Mouse (Mus musculus): ENCODE measurements at regions not wholly inside any gene's neighbourhood (a gene's known extent, or its start where the extent isn't known, plus 50 kb on each side); places are given as distances from the start of the nearest gene placed in this dataset.
"Not testable (repeated sequence)": the region's sequence is repeated elsewhere in the genome, so short reads cannot be mapped to it uniquely, and the experiment has no call there.

DNA sequence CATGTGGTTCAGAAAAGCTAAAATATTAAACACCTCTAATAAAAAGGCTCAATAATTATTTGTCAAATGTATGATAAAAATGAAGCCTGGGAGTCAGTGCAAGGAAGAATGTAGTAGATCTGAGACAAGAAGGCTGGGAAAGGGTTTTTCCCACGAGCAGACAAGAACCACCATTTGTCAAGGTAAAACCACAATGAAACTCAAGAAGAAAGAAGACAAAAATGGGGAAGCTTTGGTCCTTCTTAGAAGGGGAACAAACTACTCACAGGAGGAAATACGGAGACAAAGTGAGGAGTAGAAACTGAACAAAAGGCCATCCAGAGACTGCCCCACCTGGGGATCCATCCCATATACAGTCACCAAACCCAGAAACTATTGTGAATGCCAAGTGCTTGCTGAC lies 420.0 kb downstream of the Hs3st1 start:
- DNase-seq: no peak

DNA sequence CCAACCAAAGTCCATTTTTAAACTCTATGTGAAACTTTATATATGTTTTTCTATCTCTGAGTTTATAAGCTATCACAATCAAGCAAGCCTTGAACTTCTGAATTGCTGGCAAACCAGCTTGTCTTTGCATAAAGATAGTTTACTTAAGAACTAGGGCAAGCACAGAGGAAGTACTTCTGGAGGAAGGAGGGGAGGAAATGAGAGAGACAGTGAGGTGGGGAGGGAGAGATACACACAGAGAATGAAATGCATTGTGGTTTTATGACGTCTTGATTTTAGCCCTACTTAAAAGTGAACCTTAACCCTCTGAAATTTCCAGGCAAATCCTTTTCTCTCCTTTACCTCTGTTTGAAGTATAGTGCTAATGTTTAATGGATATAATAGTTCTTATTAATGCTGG lies 421.0 kb downstream of the Hs3st1 start:
- DNase-seq: no peak

GRCm38 (mm10) chr5:39325399-39325798 lies 429.9 kb downstream of the Hs3st1 start:
- no peak for DNase-seq

GRCm38 (mm10) chr5:39316478-39316877 lies 438.8 kb downstream of the Hs3st1 start:
- no peak for DNase-seq

- no peak for DNase-seq
These were observed 434.6 kb upstream of the Clnk start for GRCm38 (mm10) chr5:39311211-39311610.

DNA sequence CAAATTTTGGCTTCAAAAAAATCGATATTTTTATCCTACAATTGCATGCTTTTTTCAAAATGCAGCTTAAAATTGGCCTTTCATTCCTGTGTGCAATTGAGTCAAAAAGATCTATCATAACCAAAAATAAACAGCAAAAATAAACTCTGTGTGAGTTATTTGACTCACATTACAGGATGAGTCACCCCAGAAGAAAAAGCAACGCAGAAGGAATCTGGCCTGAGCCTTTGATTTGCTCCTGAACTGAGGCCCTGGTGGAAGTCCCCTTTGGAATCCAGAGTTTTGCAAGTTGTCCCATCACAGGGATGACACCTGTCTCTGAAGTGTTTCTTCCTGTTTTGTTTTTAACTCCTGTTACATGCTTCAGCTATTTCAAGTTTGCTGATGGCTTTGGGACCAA lies 429.2 kb upstream of the Clnk start:
- DNase-seq: no peak

GRCm38 (mm10) chr5:39292849-39293248 lies 416.2 kb upstream of the Clnk start:
- no peak for DNase-seq

GRCm38 (mm10) chr5:39281021-39281420 lies 404.4 kb upstream of the Clnk start:
- no peak for DNase-seq

DNA sequence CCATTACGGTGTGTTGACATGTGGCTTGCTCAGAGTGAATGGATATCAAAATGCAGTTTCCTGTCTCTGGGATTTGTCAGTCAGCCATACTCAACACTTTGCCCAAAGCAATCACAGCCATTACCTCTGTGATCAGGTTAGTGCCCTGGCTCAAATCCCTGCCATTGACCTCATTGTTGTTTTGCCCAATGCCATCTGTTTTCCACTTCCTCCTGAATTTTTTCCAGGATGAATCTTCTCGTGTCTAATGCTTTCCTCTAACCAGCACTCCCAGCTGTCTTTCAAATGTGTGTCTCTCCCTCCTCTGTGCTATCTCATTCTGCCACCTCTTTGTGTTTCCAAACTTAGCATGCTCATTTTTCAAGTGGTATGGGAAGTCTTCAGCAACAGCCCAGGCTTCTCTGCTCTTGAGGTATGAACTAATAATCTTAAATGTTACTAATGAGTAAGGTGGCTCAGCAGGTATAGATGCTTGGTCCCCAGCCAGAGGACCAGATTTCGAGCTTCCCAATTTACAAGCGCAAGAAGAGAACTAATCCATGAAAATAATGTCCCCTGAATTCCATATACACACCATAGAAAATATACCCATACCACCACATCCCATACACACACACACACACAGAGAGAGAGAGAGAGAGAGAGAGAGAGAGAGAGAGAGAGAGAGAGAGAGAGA lies 397.2 kb upstream of the Clnk start:
- no peak for DNase-seq

- no peak for DNase-seq
These were observed 390.5 kb upstream of the Clnk start for GRCm38 (mm10) chr5:39267106-39267505.

GRCm38 (mm10) chr5:39260721-39261190 lies 384.1 kb upstream of the Clnk start:
- DNase-seq: no peak

GRCm38 (mm10) chr5:39257745-39258144 lies 381.1 kb upstream of the Clnk start:
- DNase-seq: no peak

DNA sequence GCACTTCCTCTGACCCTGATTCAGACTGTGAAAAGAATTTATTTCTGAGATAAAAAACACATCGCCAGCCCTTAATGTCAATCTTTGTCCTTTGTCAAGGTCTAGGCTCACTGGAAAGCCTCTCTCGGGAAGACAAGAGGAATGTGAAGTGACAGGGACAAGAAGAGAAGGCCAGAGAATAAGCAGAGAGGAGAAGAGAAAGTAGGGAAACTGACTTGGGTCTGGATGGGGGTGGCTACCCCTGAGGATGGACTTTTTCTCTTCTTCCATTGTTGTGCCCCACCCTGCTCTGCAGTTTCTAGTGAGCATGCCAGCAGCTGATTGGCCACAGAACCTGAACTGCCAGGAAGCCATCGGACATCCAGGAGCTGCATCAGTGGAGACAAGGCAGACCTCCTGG lies 375.6 kb upstream of the Clnk start:
- no peak for DNase-seq

DNA sequence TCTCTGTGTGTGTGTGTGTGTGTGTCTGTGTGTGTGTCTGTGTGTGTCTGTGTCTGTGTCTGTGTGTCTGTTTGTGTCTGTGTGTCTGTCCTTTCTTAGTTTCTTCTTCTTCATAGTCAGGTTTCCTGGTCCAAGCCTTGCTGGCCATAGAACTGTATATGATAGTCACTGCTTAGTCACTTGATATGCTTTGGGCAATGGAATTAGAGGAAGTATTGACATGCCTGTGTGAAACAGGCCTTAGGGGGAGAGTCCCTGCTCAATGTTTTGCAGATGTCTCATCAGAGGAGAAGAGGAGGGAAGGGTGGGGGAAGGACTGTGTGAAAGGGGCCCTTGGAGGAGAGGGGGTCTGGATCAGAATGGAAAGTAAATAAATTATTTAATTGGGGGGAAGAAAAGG lies 374.4 kb upstream of the Clnk start:
- DNase-seq: no peak

DNA sequence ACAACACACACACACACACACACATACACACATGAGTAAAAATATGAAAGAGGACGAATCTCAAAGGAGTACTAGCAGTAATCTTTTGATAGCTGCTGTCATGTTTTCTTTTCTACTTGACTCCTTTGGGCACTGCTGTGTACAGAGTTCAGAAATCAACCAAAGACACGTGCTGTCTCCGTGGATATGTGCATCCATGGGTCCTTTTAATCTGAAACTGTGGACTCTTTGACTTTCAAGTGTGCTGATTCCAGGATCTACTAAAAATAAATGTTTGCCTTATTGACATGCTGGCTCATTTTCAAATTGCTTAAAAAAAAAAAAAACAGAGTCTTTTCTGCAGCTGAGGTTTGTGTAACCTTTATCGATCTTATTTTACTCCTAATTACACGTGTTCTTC lies 343.1 kb upstream of the Clnk start:
- DNase-seq: no peak

DNA sequence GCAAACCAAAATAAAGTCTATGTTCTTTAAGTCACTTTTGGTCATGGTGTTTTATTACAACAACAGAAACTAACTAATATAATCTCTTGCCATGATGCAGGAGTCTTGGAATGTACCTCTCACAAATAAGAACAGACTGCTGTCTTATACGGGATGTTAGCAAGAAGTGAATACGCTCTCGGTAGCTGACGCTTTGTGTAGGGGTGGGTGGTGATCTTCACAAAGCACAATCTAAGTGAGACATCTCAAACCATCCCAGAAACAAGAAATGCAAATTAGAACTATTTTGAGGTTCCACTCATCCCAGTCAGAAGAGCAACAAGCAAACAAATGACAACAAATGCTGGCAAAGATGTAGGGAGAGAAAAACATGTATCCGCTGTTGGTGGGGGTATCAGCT lies 339.7 kb upstream of the Clnk start:
- no peak for DNase-seq

DNA sequence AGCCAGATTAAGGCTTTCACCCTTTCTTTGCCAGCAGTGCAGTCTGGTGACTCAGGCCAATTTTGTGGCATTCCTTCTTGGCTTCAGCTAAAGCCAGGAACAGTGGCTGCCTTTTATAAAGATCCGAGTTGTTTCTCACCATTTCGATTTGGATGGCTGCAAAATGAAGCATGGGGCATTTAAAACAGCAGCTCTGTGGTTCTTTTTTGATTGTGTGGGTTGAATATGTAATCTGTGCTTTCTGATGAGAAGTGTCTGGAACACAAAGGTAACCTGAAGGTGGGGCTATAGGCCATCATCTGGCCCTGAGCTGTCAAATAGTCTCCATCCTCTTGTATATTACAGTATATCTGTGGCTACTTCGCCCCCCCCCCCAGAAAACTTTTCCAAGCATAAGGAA lies 338.4 kb upstream of the Clnk start:
- DNase-seq: no peak

- no peak for DNase-seq
These were observed 335.9 kb upstream of the Clnk start for GRCm38 (mm10) chr5:39212550-39212949.

DNA sequence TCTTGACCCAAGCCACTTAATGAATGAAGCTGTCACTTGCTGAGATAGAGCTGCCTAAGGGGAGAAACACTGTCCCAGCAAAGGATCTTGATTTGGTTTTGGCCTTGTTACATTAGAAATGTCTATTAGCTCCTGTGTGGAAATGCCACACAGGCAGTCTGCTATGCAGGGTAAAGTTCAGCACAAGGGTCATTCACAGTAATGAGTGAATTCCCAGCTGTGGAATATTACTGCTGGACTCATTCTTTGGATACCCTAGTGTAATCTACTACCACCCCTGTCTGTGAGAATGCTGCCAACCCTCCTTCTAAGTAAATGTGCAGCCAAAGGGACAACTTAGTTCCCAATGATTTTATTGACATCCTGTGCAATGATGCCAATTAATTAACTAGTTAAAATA lies 322.2 kb upstream of the Clnk start:
- no peak for DNase-seq

DNA sequence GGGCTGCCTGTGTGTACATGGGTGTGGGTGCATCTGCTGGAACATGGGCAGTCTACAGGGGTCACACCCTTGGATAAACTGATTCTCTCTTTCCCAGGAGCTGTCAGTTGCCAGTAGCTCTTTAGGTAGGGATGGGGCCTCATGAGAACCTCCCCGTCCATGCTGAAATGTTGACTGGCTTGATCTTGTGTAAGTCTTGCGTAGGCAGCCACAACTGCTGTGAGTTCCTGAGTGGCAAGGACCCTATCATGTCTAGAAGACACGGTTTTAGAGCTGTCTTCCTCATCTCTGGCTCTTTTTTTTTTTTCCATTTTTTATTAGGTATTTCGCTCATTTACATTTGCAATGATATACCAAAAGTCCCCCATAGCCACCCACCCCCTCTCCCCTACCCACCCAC lies 314.5 kb upstream of the Clnk start:
- not testable (repeated sequence) for DNase-seq

DNA sequence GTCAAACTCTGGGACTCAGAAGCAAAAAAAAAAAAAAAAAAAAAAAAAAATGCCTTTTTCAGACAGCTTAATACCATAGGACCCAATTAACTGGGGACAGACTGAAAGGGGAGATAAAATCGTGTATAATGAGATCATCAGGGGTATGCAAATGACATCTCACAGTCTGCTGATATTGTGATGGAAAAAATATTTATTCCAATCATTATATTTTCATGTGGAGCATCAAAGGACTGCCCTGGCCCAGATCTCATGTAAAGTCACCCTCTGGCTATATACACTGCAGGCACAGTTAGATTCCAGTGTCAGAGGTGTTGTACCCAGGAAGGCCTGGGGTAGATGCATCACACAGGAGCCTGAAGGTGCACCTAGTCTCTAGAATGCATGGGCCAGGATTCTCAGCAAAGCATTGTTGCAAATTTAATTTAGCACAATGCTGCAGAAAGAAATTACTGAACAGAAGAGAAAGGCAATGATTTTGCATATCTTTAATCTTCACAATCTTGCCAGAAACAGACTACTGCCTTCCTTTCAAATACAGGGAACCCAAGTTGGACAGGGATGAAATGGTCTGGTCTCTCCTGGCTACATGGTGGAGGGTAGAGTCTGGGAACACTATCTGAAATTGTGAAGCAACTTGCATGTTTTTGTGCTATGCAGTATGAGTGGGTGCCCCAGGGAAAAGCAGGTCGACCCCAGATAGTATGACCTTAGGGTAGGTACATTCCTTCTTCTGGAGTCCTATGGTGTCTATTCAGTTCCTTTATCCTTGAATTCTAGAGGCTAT lies 305.2 kb upstream of the Clnk start:
- DNase-seq: no peak

- DNase-seq: no peak
These were observed 304.4 kb upstream of the Clnk start for GRCm38 (mm10) chr5:39181028-39181427.

- no peak for DNase-seq
These were observed 301.3 kb upstream of the Clnk start for GRCm38 (mm10) chr5:39177891-39178290.

DNA sequence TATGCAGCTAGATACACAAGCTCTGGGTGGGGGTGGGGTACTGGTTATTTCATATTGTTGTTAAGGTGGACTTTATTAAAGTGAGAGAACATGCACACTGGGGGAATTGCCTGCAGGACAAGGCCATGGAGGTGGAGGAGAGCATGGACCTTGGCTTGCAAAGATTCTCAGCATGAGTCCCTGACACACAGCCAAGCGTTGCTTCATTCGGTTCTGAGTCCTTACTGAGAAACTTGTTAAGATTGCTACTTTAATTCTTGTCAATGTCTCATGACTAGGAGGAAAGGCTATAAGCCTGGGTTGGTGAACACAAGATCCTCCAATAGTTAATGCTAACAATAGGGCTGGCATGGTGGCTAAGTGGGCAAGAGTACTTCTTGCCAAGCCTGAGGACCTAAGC lies 300.3 kb upstream of the Clnk start:
- DNase-seq: no peak

- DNase-seq: no peak
These were observed 296.9 kb upstream of the Clnk start for GRCm38 (mm10) chr5:39173491-39173890.

All from right cerebral cortex, postnatal 4 days (tissue).